Mouse (Mus musculus): Measurements from ENCODE around the gene St3gal2. TPM values are rescaled to one million over a fixed set of nuclear protein-coding genes. Genes with fewer than 3 reads are reported as not detected.
A peak's percentile ranks its signal among the peaks of the same experiment; 100 is the strongest.

St3gal2 gene
- polyA plus RNA-seq (2016; fragmentation: Nextera tagmentation; extraction: Ambion mirVana): 26.2 and 27.2 TPM in 2 replicates

- Histone ChIP-seq H3K9me3 (no peaks in the 10 kb centered on the region), H3K4me3 (replicated peaks) (peak within 1 kb of the TSS; percentile 85), H3K4me1 (peaks cover 22% of the 10 kb centered on the region), H3K9ac (peak within 1 kb of the TSS; percentile 93), H3K27me3 (no peaks in the 10 kb centered on the region), H3K4me2 (peak within 1 kb of the TSS; percentile 85), H3K36me3 (replicated peaks) (0 out of 2 replicates have a peak, but pooled peaks cover 4% of the 10 kb centered on the region), H3K27ac (peak within 1 kb of the TSS; percentile 71)
- 2% methylated on average over 13 of the region's 36 CpGs for WGBS
- peak; percentile 99 for ATAC-seq (ENCODE audit: low FRiP score)
Observed at GRCm38 (mm10) chr8:110919341-110920031, at the start of gene St3gal2. Gene St3gal2 (plus strand): TSS chr8:110919922.

- 98% methylated on average over 2 of the region's 2 CpGs for WGBS
- Histone ChIP-seq H3K4me2 (no peak overlapping the region), H3K27me3 (no peaks in the 10 kb centered on the region), H3K4me1 (no peaks in the 10 kb centered on the region), H3K9me3 (no peaks in the 10 kb centered on the region), H3K27ac (no peak overlapping the region), H3K4me3 (replicated peaks) (no peak overlapping the region), H3K36me3 (replicated peaks) (peaks cover 94% of the 10 kb centered on the region), H3K9ac (no peak overlapping the region)
- ATAC-seq (ENCODE audit: low FRiP score): no peak
Observed at GRCm38 (mm10) chr8:110870501-110870900, 49.2 kb upstream of the St3gal2 start.

- H3K4me2 ChIP-seq: no peak overlapping the region
- WGBS: 92% methylated on average over 4 of the region's 4 CpGs
- no peak overlapping the region for H3K27ac ChIP-seq
- no peaks in the 10 kb centered on the region for H3K4me1 ChIP-seq
- H3K4me3 ChIP-seq (replicated peaks): no peak overlapping the region
- peaks cover 95% of the 10 kb centered on the region for H3K36me3 ChIP-seq (replicated peaks)
- no peaks in the 10 kb centered on the region for H3K9me3 ChIP-seq
- ATAC-seq (ENCODE audit: low FRiP score): no peak
- H3K9ac ChIP-seq: no peak overlapping the region
- no peaks in the 10 kb centered on the region for H3K27me3 ChIP-seq
Observed at GRCm38 (mm10) chr8:110877862-110878261, 41.9 kb upstream of the St3gal2 start.

GRCm38 (mm10) chr8:110881741-110882310, 37.9 kb upstream of the St3gal2 start:
- Histone ChIP-seq H3K4me2 (no peak overlapping the region), H3K9ac (no peak overlapping the region), H3K4me1 (no peaks in the 10 kb centered on the region), H3K27me3 (no peaks in the 10 kb centered on the region), H3K9me3 (no peaks in the 10 kb centered on the region), H3K27ac (no peak overlapping the region), H3K4me3 (replicated peaks) (no peak overlapping the region), H3K36me3 (replicated peaks) (peaks cover 83% of the 10 kb centered on the region)
- 95% methylated on average over 10 of the region's 10 CpGs for WGBS
- ATAC-seq (ENCODE audit: low FRiP score): no peak

GRCm38 (mm10) chr8:110883824-110884223, 35.9 kb upstream of the St3gal2 start:
- no peak overlapping the region for H3K4me3 ChIP-seq (replicated peaks)
- no peaks in the 10 kb centered on the region for H3K9me3 ChIP-seq
- H3K9ac ChIP-seq: no peak overlapping the region
- H3K36me3 ChIP-seq (replicated peaks): peaks cover 84% of the 10 kb centered on the region
- WGBS: 95% methylated on average over 18 of the region's 18 CpGs
- ATAC-seq (ENCODE audit: low FRiP score): no peak
- H3K27me3 ChIP-seq: no peaks in the 10 kb centered on the region
- H3K4me2 ChIP-seq: no peak overlapping the region
- H3K27ac ChIP-seq: no peak overlapping the region
- no peaks in the 10 kb centered on the region for H3K4me1 ChIP-seq

GRCm38 (mm10) chr8:110886634-110887033, 33.1 kb upstream of the St3gal2 start:
- Histone ChIP-seq H3K27ac (no peak overlapping the region), H3K9me3 (no peaks in the 10 kb centered on the region), H3K4me3 (replicated peaks) (no peak overlapping the region), H3K36me3 (replicated peaks) (peaks cover 69% of the 10 kb centered on the region), H3K4me2 (no peak overlapping the region), H3K27me3 (no peaks in the 10 kb centered on the region), H3K4me1 (no peaks in the 10 kb centered on the region), H3K9ac (no peak overlapping the region)
- WGBS: 88% methylated on average over 3 of the region's 3 CpGs
- ATAC-seq (ENCODE audit: low FRiP score): no peak

GRCm38 (mm10) chr8:110887551-110887950, 32.2 kb upstream of the St3gal2 start:
- Histone ChIP-seq H3K4me2 (no peak overlapping the region), H3K4me3 (replicated peaks) (no peak overlapping the region), H3K9me3 (no peaks in the 10 kb centered on the region), H3K27ac (no peak overlapping the region), H3K9ac (no peak overlapping the region), H3K36me3 (replicated peaks) (peaks cover 64% of the 10 kb centered on the region), H3K27me3 (no peaks in the 10 kb centered on the region), H3K4me1 (no peaks in the 10 kb centered on the region)
- 93% methylated on average over 10 of the region's 10 CpGs for WGBS
- ATAC-seq (ENCODE audit: low FRiP score): no peak

- no peak overlapping the region for H3K27ac ChIP-seq
Observed at GRCm38 (mm10) chr8:110888441-110888840, 31.3 kb upstream of the St3gal2 start.

GRCm38 (mm10) chr8:110888860-110889259, 30.9 kb upstream of the St3gal2 start:
- no peak overlapping the region for H3K4me2 ChIP-seq
- H3K4me1 ChIP-seq: no peaks in the 10 kb centered on the region
- no peaks in the 10 kb centered on the region for H3K9me3 ChIP-seq
- H3K9ac ChIP-seq: no peak overlapping the region
- peaks cover 55% of the 10 kb centered on the region for H3K36me3 ChIP-seq (replicated peaks)
- ATAC-seq (ENCODE audit: low FRiP score): no peak
- no peaks in the 10 kb centered on the region for H3K27me3 ChIP-seq
- H3K4me3 ChIP-seq (replicated peaks): no peak overlapping the region
- H3K27ac ChIP-seq: no peak overlapping the region
- WGBS: 94% methylated on average over 16 of the region's 16 CpGs

More at GRCm38 (mm10) chr8:110888441-110888840, 31.3 kb upstream of the St3gal2 start:
- H3K9me3 ChIP-seq: no peaks in the 10 kb centered on the region
- H3K4me3 ChIP-seq (replicated peaks): no peak overlapping the region
- H3K9ac ChIP-seq: no peak overlapping the region
- H3K36me3 ChIP-seq (replicated peaks): peaks cover 60% of the 10 kb centered on the region
- 93% methylated on average over 8 of the region's 8 CpGs for WGBS
- no peak for ATAC-seq (ENCODE audit: low FRiP score)
- H3K4me2 ChIP-seq: no peak overlapping the region
- H3K27me3 ChIP-seq: no peaks in the 10 kb centered on the region
- no peaks in the 10 kb centered on the region for H3K4me1 ChIP-seq

- Histone ChIP-seq H3K36me3 (replicated peaks) (peaks cover 58% of the 10 kb centered on the region), H3K4me1 (no peaks in the 10 kb centered on the region), H3K9ac (no peak overlapping the region), H3K27me3 (no peaks in the 10 kb centered on the region), H3K9me3 (no peaks in the 10 kb centered on the region), H3K27ac (no peak overlapping the region), H3K4me3 (replicated peaks) (no peak overlapping the region), H3K4me2 (no peak overlapping the region)
- ATAC-seq (ENCODE audit: low FRiP score): no peak
- whole genome bisulfite sequencing: 79% methylated on average over 12 of the region's 12 CpGs
Observed at GRCm38 (mm10) chr8:110889904-110890470, 29.7 kb upstream of the St3gal2 start.

- Histone ChIP-seq H3K9me3 (no peaks in the 10 kb centered on the region), H3K27ac (no peak overlapping the region), H3K4me1 (no peaks in the 10 kb centered on the region), H3K36me3 (replicated peaks) (peaks cover 54% of the 10 kb centered on the region), H3K9ac (no peak overlapping the region), H3K4me2 (no peak overlapping the region), H3K27me3 (no peaks in the 10 kb centered on the region), H3K4me3 (replicated peaks) (no peak overlapping the region)
- ATAC-seq (ENCODE audit: low FRiP score): no peak
- 88% methylated on average over 7 of the region's 7 CpGs for WGBS
Observed at GRCm38 (mm10) chr8:110892040-110892439, 27.7 kb upstream of the St3gal2 start.

GRCm38 (mm10) chr8:110892913-110893312, 26.8 kb upstream of the St3gal2 start:
- no peak for ATAC-seq (ENCODE audit: low FRiP score)
- no peak overlapping the region for H3K27ac ChIP-seq
- H3K4me3 ChIP-seq (replicated peaks): no peak overlapping the region
- H3K36me3 ChIP-seq (replicated peaks): peaks cover 45% of the 10 kb centered on the region
- H3K9me3 ChIP-seq: no peaks in the 10 kb centered on the region
- no peaks in the 10 kb centered on the region for H3K27me3 ChIP-seq
- H3K9ac ChIP-seq: no peak overlapping the region
- H3K4me1 ChIP-seq: no peaks in the 10 kb centered on the region
- WGBS: 94% methylated on average over 2 of the region's 2 CpGs
- H3K4me2 ChIP-seq: no peak overlapping the region
